Comparison of ENCODE assay signal across 8 mouse cellular contexts in genomic region chr1:164250391-164251150, GRCm38 (mm10). TPM values are rescaled to one million over a fixed set of nuclear protein-coding genes. Genes with fewer than 3 reads are reported as not detected.
DNase-seq lines count a peak whose midpoint lies in the region; ATAC-seq lines count a peak whose summit lies in the region.

No protein-coding gene starts in this region.

- H3K4me1 ChIP-seq in lung, embryonic 15.5 days: peaks cover 27% of the 10 kb centered on the region
- H3K4me1 ChIP-seq in hindbrain, embryonic 16.5 days (ENCODE audit: control insufficient read depth, insufficient read depth, low read depth, low read length): peaks cover 21% of the 10 kb centered on the region
- peaks cover 41% of the 10 kb centered on the region for H3K4me1 ChIP-seq in midbrain, embryonic 10.5 days

- H3K27me3 ChIP-seq in lung, embryonic 15.5 days: no peaks in the 10 kb centered on the region
- no peaks in the 10 kb centered on the region for H3K27me3 ChIP-seq in hindbrain, embryonic 16.5 days (replicated peaks; ENCODE audit: control insufficient read depth, insufficient read depth, low read length)
- peaks cover 26% of the 10 kb centered on the region for H3K27me3 ChIP-seq in midbrain, embryonic 10.5 days (ENCODE audit: low read depth, poor library complexity, severe bottlenecking)

- peak overlapping the region; percentile 86 for H3K4me2 ChIP-seq in lung, embryonic 15.5 days
- peak overlapping the region; percentile 76 for H3K4me2 ChIP-seq in hindbrain, embryonic 16.5 days (ENCODE audit: low read length)

- 0 out of 2 replicates have a peak overlapping the region, but pooled peaks have one; percentile 60 for H3K9ac ChIP-seq in lung, embryonic 15.5 days
- H3K9ac ChIP-seq in hindbrain, embryonic 16.5 days (ENCODE audit: low read depth, low read length): no peak overlapping the region

- no peak for ATAC-seq in lung, embryonic 15.5 days (ENCODE audit: borderline replicate concordance, extremely low read depth, low FRiP score, low TSS enrichment)
- ATAC-seq in hindbrain, embryonic 16.5 days: no peak

- WGBS in lung, embryonic 15.5 days: 49% methylated on average over 8 of the region's 8 CpGs
- 61% methylated on average over 8 of the region's 8 CpGs for WGBS in hindbrain, embryonic 16.5 days
- WGBS in midbrain, embryonic 10.5 days: 69% methylated on average over 8 of the region's 8 CpGs

- no peaks in the 10 kb centered on the region for H3K36me3 ChIP-seq in lung, embryonic 15.5 days
- no peaks in the 10 kb centered on the region for H3K36me3 ChIP-seq in hindbrain, embryonic 16.5 days (ENCODE audit: control insufficient read depth, insufficient read depth, low read length)
- H3K36me3 ChIP-seq in midbrain, embryonic 10.5 days: no peaks in the 10 kb centered on the region

- no peak for DNase-seq in lung, postnatal 10 days
- DNase-seq in c-Kit-positive CD71-positive TER-119-negative erythroid progenitor cells, embryonic 14.5 days (ENCODE audit: low read depth): peak; percentile 51
- DNase-seq in midbrain, embryonic 10.5 days (ENCODE audit: low spot score): no peak
- no peak for DNase-seq in layer of hippocampus, adult 11-12 months (ENCODE audit: low spot score)
- DNase-seq in adrenal gland, postnatal 14 days: no peak
- DNase-seq in frontal cortex, postnatal 14 days (ENCODE audit: low spot score in 2 of 2): no peak

- H3K9me3 ChIP-seq in lung, embryonic 15.5 days: no peaks in the 10 kb centered on the region
- H3K9me3 ChIP-seq in hindbrain, embryonic 16.5 days (ENCODE audit: control insufficient read depth, low read length): no peaks in the 10 kb centered on the region
- H3K9me3 ChIP-seq in midbrain, embryonic 10.5 days (replicated peaks): no peaks in the 10 kb centered on the region

- no peak overlapping the region for H3K27ac ChIP-seq in lung, embryonic 15.5 days
- no peak overlapping the region for H3K27ac ChIP-seq in hindbrain, embryonic 16.5 days (ENCODE audit: low read depth, low read length)
- H3K27ac ChIP-seq in midbrain, embryonic 10.5 days (replicated peaks): no peak overlapping the region

- peak overlapping the region; percentile 71 for H3K4me3 ChIP-seq in lung, embryonic 15.5 days
- peak overlapping the region; percentile 57 for H3K4me3 ChIP-seq in hindbrain, embryonic 16.5 days (ENCODE audit: low read length)
- H3K4me3 ChIP-seq in midbrain, embryonic 10.5 days: peak overlapping the region; percentile 80

RNA-seq across cellular contexts. Expression of gene Slc19a2, which starts 1.7 kb away (rescaled TPM):
- polyA plus RNA-seq in lung, embryonic 15.5 days (2015; fragmentation: Nextera tagmentation; extraction: Ambion mirVana): 7.5 and 8.0 TPM in 2 replicates
- 9.1 and 9.5 TPM in 2 replicates for polyA plus RNA-seq in hindbrain, embryonic 16.5 days (2015; fragmentation: Nextera tagmentation; extraction: Ambion mirVana)
- 11.1 and 12.0 TPM in 2 replicates for polyA plus RNA-seq in midbrain, embryonic 10.5 days (2016; fragmentation: Nextera tagmentation; extraction: Ambion mirVana)
- 15.8 and 20.7 TPM in 2 replicates for total RNA-seq in adrenal gland, postnatal 14 days (2021)

RNA-seq across cellular contexts. Expression of gene Ccdc181, which starts 24.8 kb away (rescaled TPM):
- 8.1 and 8.3 TPM in 2 replicates for polyA plus RNA-seq in lung, embryonic 15.5 days (2015; fragmentation: Nextera tagmentation; extraction: Ambion mirVana)
- polyA plus RNA-seq in hindbrain, embryonic 16.5 days (2015; fragmentation: Nextera tagmentation; extraction: Ambion mirVana): 23.9 and 26.4 TPM in 2 replicates
- 11.5 and 14.5 TPM in 2 replicates for polyA plus RNA-seq in midbrain, embryonic 10.5 days (2016; fragmentation: Nextera tagmentation; extraction: Ambion mirVana)
- 8.2 and 9.8 TPM in 2 replicates for total RNA-seq in adrenal gland, postnatal 14 days (2021)

RNA-seq across cellular contexts. Expression of gene Nme7, which starts 53.4 kb away (rescaled TPM):
- 43.4 and 44.1 TPM in 2 replicates for polyA plus RNA-seq in lung, embryonic 15.5 days (2015; fragmentation: Nextera tagmentation; extraction: Ambion mirVana)
- polyA plus RNA-seq in hindbrain, embryonic 16.5 days (2015; fragmentation: Nextera tagmentation; extraction: Ambion mirVana): 32.0 and 35.8 TPM in 2 replicates
- polyA plus RNA-seq in midbrain, embryonic 10.5 days (2016; fragmentation: Nextera tagmentation; extraction: Ambion mirVana): 32.2 and 36.3 TPM in 2 replicates
- 15.5 TPM in 2 replicates for total RNA-seq in adrenal gland, postnatal 14 days (2021)

RNA-seq across cellular contexts. Expression of gene Blzf1, which starts 56.7 kb away (rescaled TPM):
- polyA plus RNA-seq in lung, embryonic 15.5 days (2015; fragmentation: Nextera tagmentation; extraction: Ambion mirVana): 31.9 and 32.4 TPM in 2 replicates
- polyA plus RNA-seq in hindbrain, embryonic 16.5 days (2015; fragmentation: Nextera tagmentation; extraction: Ambion mirVana): 29.4 and 31.3 TPM in 2 replicates
- polyA plus RNA-seq in midbrain, embryonic 10.5 days (2016; fragmentation: Nextera tagmentation; extraction: Ambion mirVana): 26.0 and 27.2 TPM in 2 replicates
- total RNA-seq in adrenal gland, postnatal 14 days (2021): 24.6 and 25.0 TPM in 2 replicates
